Mouse (Mus musculus) erythroblast, embryonic 14.5 days (primary cell): Measurements from ENCODE around the gene BC030499.

Experiments
- GATA1 ChIP-seq: IDR thresholded peaks from 2 replicates; pipeline ENCODE4 v1.6.1; 2012; ENCODE audit warnings: low read length, inconsistent platforms, mixed read lengths
- TAL1 ChIP-seq: IDR thresholded peaks from 3 replicates; pipeline ENCODE4 v1.6.1; 2012; ENCODE audit warnings: low read length, inconsistent platforms, mixed read lengths

GRCm38 (mm10) chr11:78341702-78342101 is 51.1 kb downstream of the BC030499 start:
- TF ChIP-seq GATA1: no peak
- no peak for TF ChIP-seq TAL1
